Mouse (Mus musculus) forebrain, embryonic 14.5 days (tissue): ENCODE data around the gene Efcab6. TPM values are rescaled to one million over a fixed set of nuclear protein-coding genes. Genes with fewer than 3 reads are reported as not detected.

Experiments
- ATAC-seq: fragments of 200-750 bp; cut with Nextera tagmentation; 2 replicates; pipeline ENCODE4 v1.8.0; 2017; ENCODE audit warnings: mild to moderate bottlenecking, moderate library complexity
- DNase-seq: peaks from one replicate; pipeline ENCODE4 v3.0.0-alpha.2; 2015; ENCODE audit warnings: low spot score
- H3K27ac ChIP-seq: fragments of 300-500 bp; sonication (generic); 2 replicates; pipeline ENCODE4 v1.5.1; 2014; ENCODE audit warnings: low read depth, mild to moderate bottlenecking, control low read depth, low read length, moderate library complexity
- H3K27me3 ChIP-seq: fragments of 300-500 bp; sonication (generic); replicated peaks from 2 replicates; pipeline ENCODE4 v1.6.1; 2014; ENCODE audit warnings: low read length, control low read depth, mixed read lengths; ENCODE audit not compliant: control insufficient read depth, insufficient read depth
- H3K36me3 ChIP-seq: fragments of 300-500 bp; sonication (generic); 2 replicates; pipeline ENCODE4 v1.6.1; 2014; ENCODE audit warnings: low read length, control low read depth; ENCODE audit not compliant: control insufficient read depth, insufficient read depth
- H3K4me1 ChIP-seq: fragments of 300-500 bp; sonication (generic); 2 replicates; pipeline ENCODE4 v1.6.1; 2014; ENCODE audit warnings: antibody characterized with exemption, low read length, control low read depth; ENCODE audit not compliant: control insufficient read depth, insufficient read depth
- H3K4me2 ChIP-seq: fragments of 300-500 bp; sonication (generic); 2 replicates; pipeline ENCODE4 v1.6.1; 2014; ENCODE audit warnings: mild to moderate bottlenecking, control low read depth, low read length
- H3K4me3 ChIP-seq: fragments of 300-500 bp; sonication (generic); 2 replicates; pipeline ENCODE4 v1.5.1; 2014; ENCODE audit warnings: low read depth, low read length, control low read depth
- H3K9ac ChIP-seq: fragments of 300-500 bp; sonication (generic); 2 replicates; pipeline ENCODE4 v1.6.1; 2014; ENCODE audit warnings: mild to moderate bottlenecking, low read length, control low read depth, moderate library complexity
- H3K9me3 ChIP-seq: fragments of 300-500 bp; sonication (generic); replicated peaks from 2 replicates; pipeline ENCODE4 v1.6.1; 2016; ENCODE audit warnings: low read length, control low read depth, mixed read lengths; ENCODE audit not compliant: control insufficient read depth
- whole genome bisulfite sequencing: fragments of 180-500 bp; shearing (Covaris S2); extraction: QIAGEN DNeasy Blood & Tissue Kit; methylation state at CpG from one replicate; pipeline ENCODE4 v1.1.7; 2014; 5-methylcytosine and 5-hydroxymethylcytosine counted together
- polyA plus RNA-seq: library from polyadenylated mRNA; unstranded; fragments of >200 nt; fragmentation: Nextera tagmentation; extraction: Ambion mirVana; gene quantifications from 2 replicates; pipeline ENCODE4 v1.2.1, GENCODE M21; 2014

The Efcab6 gene
- polyA plus RNA-seq, 1 experiment from 2014 or later, result 2.1 TPM

GRCm38 (mm10) chr15:83897286-83897685, 167.9 kb downstream of the Efcab6 start:
- ATAC-seq (peak; percentile 81), DNase-seq (peak; percentile 87)
- WGBS, result 46% methylated on average over 9 of the region's 9 CpGs
- no peaks in the 10 kb centered on the region for H3K27me3 ChIP-seq
- no peak overlapping the region for H3K9ac ChIP-seq
- peaks cover 11% of the 10 kb centered on the region; the same call in 1 of the 2 replicates for H3K4me1 ChIP-seq
- H3K27ac ChIP-seq, result no peak overlapping the region; the same call in 1 of the 2 replicates
- no peak overlapping the region for H3K4me3 ChIP-seq
- H3K4me2 ChIP-seq, result no peak overlapping the region
- no peaks in the 10 kb centered on the region for H3K9me3 ChIP-seq
- H3K36me3 ChIP-seq, result no peaks in the 10 kb centered on the region

DNA sequence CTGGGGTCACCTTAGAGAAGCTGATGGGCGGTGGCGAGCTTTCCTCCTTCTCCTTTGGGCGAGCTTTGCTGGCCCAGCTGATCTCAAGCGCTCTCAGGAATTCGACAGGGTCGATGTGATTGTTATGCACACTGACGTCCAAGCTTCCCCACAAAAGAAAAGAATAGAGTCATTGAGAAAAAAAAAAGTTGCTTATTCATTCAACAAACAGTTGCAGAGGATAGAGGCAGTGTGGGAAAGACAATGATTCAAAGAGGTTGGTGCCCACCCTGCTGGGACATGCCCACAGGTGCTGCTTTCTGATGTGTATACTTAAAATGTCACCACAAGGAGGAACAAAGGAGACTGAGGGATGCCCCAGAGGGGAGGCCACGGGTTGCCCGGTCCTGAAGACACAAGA, 169.2 kb downstream of the Efcab6 start:
- DNase-seq, result no peak
- Histone ChIP-seq H3K4me2 (no peak overlapping the region), H3K9ac (no peak overlapping the region), H3K9me3 (no peaks in the 10 kb centered on the region), H3K36me3 (no peaks in the 10 kb centered on the region), H3K27ac (no peak overlapping the region), H3K4me1 (peaks cover 11% of the 10 kb centered on the region; the same call in 1 of the 2 replicates), H3K4me3 (no peak overlapping the region), H3K27me3 (no peaks in the 10 kb centered on the region)
- WGBS, result 24% methylated on average over 9 of the region's 9 CpGs
- no peak for ATAC-seq

DNA sequence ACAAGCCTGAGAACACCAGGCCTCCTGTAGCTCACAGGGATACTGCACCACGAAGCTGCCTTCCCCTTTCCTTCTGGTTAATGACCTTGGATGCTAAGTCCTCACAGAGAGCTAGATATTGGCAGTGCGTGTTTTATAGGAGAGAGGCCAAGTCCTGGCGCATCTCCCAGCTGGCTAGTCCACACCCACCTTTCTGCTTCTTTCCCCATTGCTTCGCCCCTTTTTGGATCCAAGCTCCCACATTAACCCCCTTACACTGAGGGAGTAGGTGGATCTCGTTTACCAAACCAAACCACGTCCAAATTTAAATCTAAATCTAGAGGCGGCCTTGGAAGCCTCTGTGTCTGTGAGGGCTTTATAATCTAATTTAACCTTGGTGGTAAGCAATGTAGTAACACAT, 170.9 kb downstream of the Efcab6 start:
- ATAC-seq (no peak), DNase-seq (no peak)
- Histone ChIP-seq H3K4me1 (peaks cover 11% of the 10 kb centered on the region; the same call in 1 of the 2 replicates), H3K4me2 (no peak overlapping the region), H3K9ac (no peak overlapping the region), H3K36me3 (no peaks in the 10 kb centered on the region), H3K9me3 (no peaks in the 10 kb centered on the region), H3K27me3 (no peaks in the 10 kb centered on the region), H3K27ac (no peak overlapping the region), H3K4me3 (no peak overlapping the region)
- WGBS, result 57% methylated on average over 7 of the region's 7 CpGs

DNA sequence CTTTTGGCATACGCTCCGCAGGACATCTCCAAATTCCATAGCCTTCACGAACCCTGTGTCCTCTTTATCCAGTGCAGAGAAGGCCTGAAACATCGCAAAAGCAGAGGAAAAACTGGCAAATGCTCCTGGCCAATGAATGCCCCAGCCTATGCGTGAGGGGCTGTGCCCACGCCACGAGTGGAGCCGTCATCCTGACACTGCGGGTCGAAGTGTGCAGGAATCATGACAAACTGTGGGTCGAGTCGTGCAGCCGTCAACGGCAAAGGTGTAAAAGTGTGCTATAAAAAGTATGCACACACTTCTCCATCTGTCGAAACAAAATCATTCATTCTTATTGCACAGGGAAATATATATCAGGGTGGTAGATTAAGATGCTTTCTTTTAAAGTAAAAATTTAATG, 172.3 kb downstream of the Efcab6 start:
- no peak overlapping the region for H3K4me2 ChIP-seq
- ATAC-seq (no peak), DNase-seq (no peak)
- WGBS, result 87% methylated on average over 15 of the region's 15 CpGs
- H3K4me3 ChIP-seq, result no peak overlapping the region
- no peaks in the 10 kb centered on the region for H3K27me3 ChIP-seq
- no peaks in the 10 kb centered on the region for H3K36me3 ChIP-seq
- no peak overlapping the region for H3K9ac ChIP-seq
- H3K4me1 ChIP-seq, result peaks cover 11% of the 10 kb centered on the region; the same call in 1 of the 2 replicates
- H3K27ac ChIP-seq, result no peak overlapping the region
- H3K9me3 ChIP-seq, result no peaks in the 10 kb centered on the region

- Histone ChIP-seq H3K4me2 (no peak overlapping the region), H3K4me3 (no peak overlapping the region), H3K27ac (peak overlapping the region; percentile 55; the same call in 1 of the 2 replicates), H3K27me3 (no peaks in the 10 kb centered on the region), H3K36me3 (no peaks in the 10 kb centered on the region), H3K9ac (no peak overlapping the region), H3K4me1 (no peaks in the 10 kb centered on the region), H3K9me3 (no peaks in the 10 kb centered on the region)
- DNase-seq, result peak; percentile 75
- ATAC-seq, result peak; percentile 72; the same call in 1 of the 2 replicates
- WGBS, result 70% methylated on average over 9 of the region's 9 CpGs
Observed at GRCm38 (mm10) chr15:83884291-83884690, 180.9 kb downstream of the Efcab6 start.

GRCm38 (mm10) chr15:83883821-83884220, 181.4 kb downstream of the Efcab6 start:
- Histone ChIP-seq H3K4me3 (no peak overlapping the region), H3K9ac (no peak overlapping the region), H3K36me3 (no peaks in the 10 kb centered on the region), H3K4me2 (no peak overlapping the region), H3K4me1 (no peaks in the 10 kb centered on the region), H3K27me3 (no peaks in the 10 kb centered on the region), H3K27ac (0 out of 2 replicates have a peak overlapping the region, but pooled peaks have one; percentile 55), H3K9me3 (no peaks in the 10 kb centered on the region)
- 94% methylated on average over 8 of the region's 8 CpGs for WGBS
- no peak for DNase-seq
- ATAC-seq, result no peak

DNA sequence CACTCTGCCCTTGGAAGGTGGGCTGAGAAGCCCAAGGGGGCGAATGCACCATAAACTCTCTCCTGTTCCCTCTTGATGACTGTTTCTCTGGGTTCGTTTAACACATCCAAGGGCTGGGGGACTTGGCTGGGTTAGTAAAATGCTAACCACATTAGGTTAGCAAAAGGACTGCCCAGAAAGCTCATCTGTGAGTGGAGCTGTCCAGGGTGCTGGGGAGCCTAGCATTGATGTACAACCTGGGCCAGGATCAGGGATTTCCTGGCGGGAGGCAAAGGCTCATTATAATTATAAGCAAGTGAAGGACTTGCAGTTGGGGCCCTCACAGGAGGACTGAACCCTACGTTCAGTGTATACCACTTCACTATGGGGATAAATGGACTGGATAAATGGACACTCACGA, 185.3 kb downstream of the Efcab6 start:
- Histone ChIP-seq H3K9me3 (0 out of 2 replicates have a peak, but pooled peaks cover 2% of the 10 kb centered on the region), H3K27me3 (no peaks in the 10 kb centered on the region), H3K4me2 (no peak overlapping the region), H3K36me3 (no peaks in the 10 kb centered on the region), H3K9ac (no peak overlapping the region), H3K27ac (no peak overlapping the region), H3K4me1 (peaks cover 3% of the 10 kb centered on the region; the same call in 1 of the 2 replicates), H3K4me3 (no peak overlapping the region)
- ATAC-seq, result no peak
- WGBS, result 19% methylated on average over 5 of the region's 5 CpGs
- DNase-seq, result peak; percentile 40

GRCm38 (mm10) chr15:83877898-83878297, 187.3 kb downstream of the Efcab6 start:
- 0 out of 2 replicates have a peak, but pooled peaks cover 2% of the 10 kb centered on the region for H3K9me3 ChIP-seq
- no peak for ATAC-seq
- no peak overlapping the region for H3K4me3 ChIP-seq
- H3K36me3 ChIP-seq, result no peaks in the 10 kb centered on the region
- DNase-seq, result no peak
- no peak overlapping the region for H3K9ac ChIP-seq
- no peaks in the 10 kb centered on the region for H3K27me3 ChIP-seq
- 86% methylated on average over 2 of the region's 2 CpGs for WGBS
- no peak overlapping the region; the same call in 1 of the 2 replicates for H3K27ac ChIP-seq
- peaks cover 3% of the 10 kb centered on the region; the same call in 1 of the 2 replicates for H3K4me1 ChIP-seq
- no peak overlapping the region for H3K4me2 ChIP-seq

DNA sequence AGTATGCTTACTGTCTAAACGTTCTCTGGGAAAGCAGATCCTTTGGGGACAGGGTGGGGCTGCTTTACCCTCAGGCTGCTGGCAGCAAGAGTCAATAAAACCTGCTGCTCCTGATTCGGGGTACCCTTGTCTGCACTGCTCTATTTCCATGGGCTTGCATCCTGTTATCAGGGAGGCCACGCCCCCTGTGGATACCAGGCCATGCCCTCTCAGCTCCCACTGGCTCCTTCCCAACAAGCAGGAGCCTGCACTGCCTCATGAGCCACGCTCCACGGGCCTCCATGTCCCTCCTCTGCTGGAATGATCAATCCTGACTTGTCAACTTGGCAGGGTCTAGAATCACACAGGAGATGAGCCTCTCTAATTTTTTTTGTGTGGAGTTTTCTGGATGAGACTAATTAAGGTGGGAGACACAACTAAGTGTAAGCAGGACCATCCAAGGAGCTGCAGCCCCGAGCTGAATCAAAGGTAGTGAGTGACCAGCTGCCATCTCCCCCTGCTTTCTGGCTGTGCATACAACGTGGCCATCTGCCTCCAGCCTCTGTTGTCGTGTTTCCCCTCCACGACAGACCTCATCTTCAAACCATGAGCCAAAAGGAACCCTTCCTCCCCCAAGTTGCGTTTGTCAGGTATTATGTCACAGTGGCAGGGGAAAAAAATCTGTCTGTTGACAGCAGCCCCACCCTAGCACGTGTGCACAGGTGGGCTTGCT, 187.9 kb downstream of the Efcab6 start:
- Histone ChIP-seq H3K9ac (no peak overlapping the region), H3K4me1 (peaks cover 3% of the 10 kb centered on the region; the same call in 1 of the 2 replicates), H3K4me2 (no peak overlapping the region), H3K27ac (no peak overlapping the region), H3K9me3 (0 out of 2 replicates have a peak, but pooled peaks cover 2% of the 10 kb centered on the region), H3K4me3 (no peak overlapping the region), H3K27me3 (no peaks in the 10 kb centered on the region), H3K36me3 (no peaks in the 10 kb centered on the region)
- WGBS, result 57% methylated on average over 11 of the region's 11 CpGs
- no peak for DNase-seq
- ATAC-seq, result no peak
